Mouse (Mus musculus) olfactory bulb, adult 2 months (tissue): ENCODE measurements around the gene Iqcn.

ENCODE experiments used
- CTCF ChIP-seq: fragments of 200-500 bp; IDR thresholded peaks from 2 replicates; pipeline ENCODE4 v1.5.1; 2012; ENCODE audit warnings: low read depth, mild to moderate bottlenecking, low read length, moderate library complexity; ENCODE audit not compliant: insufficient read depth
- POLR2A ChIP-seq: fragments of 200-500 bp; IDR thresholded peaks from 2 replicates; pipeline ENCODE4 v1.6.1; 2012; ENCODE audit warnings: mild to moderate bottlenecking, low read depth, low read length, moderate library complexity; ENCODE audit not compliant: insufficient read depth

- TF ChIP-seq POLR2A: no peak
- TF ChIP-seq CTCF: no peak
These were observed 45.9 kb downstream of the Iqcn start for GRCm38 (mm10) chr8:70749097-70749674.
